Mouse (Mus musculus) cerebellum, postnatal 14 days (tissue): ENCODE measurements around the gene Bcas3.
A peak's percentile ranks its signal among the peaks of the same experiment; 100 is the strongest.

Experiments
- DNase-seq, 2 experiments: peaks; one replicate each; pipeline ENCODE4 v3.0.0; 2021; ENCODE audit warnings: mixed read lengths in 2 of 2

Gene Bcas3

DNA sequence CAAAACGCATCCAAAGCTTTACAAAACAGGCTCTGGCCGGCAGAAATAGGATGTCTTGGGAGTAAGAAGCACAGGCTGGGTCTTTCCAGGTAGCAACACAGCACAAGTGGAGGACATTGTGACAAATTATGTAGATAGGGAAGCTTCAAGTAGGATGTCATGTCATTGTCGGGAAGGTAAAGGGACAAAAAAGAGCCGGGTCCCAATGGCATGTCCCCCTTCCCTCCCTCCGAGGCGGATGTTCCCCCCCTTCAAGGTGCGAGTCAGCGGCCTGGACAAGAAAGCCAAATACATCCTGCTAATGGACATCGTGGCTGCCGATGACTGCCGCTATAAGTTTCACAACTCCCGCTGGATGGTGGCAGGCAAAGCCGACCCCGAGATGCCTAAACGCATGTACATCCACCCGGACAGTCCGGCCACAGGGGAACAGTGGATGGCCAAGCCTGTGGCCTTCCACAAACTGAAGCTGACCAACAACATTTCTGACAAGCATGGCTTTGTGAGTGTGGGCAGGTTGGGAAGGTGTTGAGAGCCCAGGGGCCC, 481.5 kb downstream of the Bcas3 start:
- no peak for DNase-seq

GRCm38 (mm10) chr11:85835001-85835752, 482.2 kb downstream of the Bcas3 start:
- no peak for DNase-seq

DNA sequence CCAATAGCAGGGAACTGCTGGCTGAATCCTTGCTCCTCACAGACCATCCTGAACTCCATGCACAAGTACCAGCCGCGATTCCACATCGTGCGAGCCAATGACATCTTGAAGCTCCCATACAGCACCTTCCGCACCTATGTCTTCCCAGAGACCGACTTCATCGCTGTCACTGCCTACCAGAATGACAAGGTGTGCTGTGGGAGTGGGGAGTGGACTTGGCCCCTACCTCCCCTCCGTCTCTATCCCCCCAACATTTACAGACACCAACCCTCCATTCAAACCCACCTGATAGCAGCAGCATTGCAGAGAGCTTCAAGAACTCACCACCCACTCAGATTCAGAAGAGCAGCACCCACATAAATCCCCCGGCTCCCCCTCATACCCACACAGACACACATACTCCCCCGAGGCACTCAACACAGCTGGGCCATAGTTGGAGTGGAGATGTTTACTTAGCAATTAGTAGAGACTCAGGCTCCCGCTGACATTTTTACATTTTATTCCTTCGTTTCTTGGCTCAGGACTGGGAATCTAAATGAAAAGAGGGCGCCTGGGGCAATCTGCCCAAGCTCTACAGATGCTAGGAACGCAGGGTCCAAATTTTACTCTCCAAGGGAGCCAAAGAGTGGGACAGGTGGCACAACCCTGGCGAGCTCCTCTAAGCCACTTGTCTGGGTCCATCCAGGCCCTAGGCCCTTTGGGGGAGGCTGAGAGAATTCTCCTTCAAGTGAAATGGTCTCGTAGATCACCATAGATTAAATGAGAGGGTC, 483.0 kb downstream of the Bcas3 start:
- peak in 1 of 2 experiments; percentile 30 for DNase-seq

DNA sequence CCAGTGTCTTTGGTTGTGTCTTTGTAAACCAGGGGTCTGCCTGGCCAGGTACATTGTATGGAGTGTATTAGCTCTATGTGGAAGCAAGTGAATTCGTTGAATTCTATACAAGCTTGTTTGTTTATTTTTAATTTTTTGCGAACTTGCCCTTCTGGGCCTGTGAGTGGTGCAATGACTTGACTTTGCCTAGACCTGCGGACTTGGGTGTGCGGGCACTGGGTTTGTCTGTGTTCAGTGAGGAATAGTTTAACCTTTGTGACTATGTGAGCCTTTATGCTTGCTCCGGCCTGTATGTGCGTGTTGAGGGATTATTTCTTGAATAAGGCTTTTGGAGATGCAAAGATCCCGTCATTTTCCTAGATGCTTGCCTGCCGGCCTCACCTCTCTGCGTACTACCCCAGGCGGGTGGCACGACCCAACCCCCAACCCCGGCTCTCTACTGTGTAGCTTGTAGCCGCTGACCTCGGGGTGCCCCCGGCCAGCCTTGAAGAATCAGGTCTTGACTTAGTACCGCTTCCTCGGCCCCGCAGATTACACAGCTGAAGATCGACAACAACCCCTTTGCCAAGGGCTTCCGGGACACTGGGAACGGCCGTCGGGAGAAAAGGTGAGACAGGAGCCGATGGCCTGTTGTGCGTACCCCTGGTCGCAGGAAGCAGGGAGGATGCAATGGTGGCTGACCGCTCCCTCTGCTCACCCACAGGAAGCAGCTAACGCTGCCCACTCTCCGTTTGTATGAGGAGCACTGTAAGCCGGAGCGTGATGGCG, 483.7 kb downstream of the Bcas3 start:
- DNase-seq = peak in 1 of 2 experiments; percentile 33

DNA sequence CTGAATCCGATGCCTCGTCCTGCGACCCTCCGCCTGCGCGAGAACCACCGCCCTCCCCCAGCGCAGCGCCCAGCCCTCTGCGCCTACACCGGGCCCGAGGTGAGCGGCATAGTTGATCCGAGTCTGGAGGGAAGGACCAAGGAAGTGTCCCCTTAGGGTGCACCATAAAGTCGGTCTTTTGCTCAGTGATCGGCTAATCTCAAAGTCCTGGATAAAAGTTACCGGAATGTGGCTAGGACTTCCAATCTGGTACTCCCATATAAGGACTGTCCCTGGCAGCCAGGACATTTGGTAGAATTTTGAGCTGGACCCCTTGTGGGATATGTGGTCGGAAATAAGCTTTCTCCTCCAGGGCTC, 484.3 kb downstream of the Bcas3 start:
- DNase-seq = no peak

- peak in 1 of 2 experiments; percentile 28 for DNase-seq
Measured at GRCm38 (mm10) chr11:85837648-85838423, 484.9 kb downstream of the Bcas3 start.

DNA sequence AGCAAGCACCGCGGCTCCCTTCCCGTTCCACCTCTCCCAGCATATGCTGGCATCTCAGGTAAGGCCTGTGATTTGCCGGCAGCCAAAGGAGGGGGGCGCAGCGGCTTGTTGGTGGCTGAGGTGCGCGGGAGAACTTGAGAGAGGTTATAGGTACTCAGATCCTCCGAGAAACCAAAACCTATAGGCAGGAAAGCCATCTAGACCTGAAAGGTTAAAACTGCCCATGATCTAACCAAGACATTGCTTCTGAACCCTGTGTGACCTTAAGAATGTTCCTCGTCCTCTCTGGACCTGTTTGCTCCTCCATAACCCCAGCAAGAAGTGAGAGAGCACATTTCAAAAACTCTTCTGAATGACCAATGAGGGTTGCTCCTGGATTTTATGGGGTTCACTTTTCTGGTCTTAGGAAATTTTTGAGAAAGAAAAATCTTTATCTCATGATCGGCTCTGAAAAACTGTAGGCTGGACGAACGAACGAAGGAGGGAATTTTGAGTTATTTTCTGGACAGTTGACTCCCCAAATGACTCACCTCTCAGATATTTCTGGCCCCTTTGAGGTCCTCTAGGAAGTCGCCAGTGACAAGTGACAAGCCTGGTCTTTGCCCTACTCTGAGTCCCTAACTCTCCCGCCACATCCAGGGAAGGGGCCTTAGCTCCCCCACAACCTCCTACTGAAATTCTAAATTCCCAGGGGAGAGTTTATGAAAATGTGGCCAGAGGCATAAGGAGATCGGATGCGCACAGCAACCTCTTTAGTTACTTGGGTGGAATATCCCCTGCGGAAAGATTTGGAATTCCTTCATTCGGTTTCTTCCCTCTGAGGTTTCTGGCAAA, 485.7 kb downstream of the Bcas3 start:
- DNase-seq = no peak

GRCm38 (mm10) chr11:85839258-85840030, 486.5 kb downstream of the Bcas3 start:
- no peak for DNase-seq

DNA sequence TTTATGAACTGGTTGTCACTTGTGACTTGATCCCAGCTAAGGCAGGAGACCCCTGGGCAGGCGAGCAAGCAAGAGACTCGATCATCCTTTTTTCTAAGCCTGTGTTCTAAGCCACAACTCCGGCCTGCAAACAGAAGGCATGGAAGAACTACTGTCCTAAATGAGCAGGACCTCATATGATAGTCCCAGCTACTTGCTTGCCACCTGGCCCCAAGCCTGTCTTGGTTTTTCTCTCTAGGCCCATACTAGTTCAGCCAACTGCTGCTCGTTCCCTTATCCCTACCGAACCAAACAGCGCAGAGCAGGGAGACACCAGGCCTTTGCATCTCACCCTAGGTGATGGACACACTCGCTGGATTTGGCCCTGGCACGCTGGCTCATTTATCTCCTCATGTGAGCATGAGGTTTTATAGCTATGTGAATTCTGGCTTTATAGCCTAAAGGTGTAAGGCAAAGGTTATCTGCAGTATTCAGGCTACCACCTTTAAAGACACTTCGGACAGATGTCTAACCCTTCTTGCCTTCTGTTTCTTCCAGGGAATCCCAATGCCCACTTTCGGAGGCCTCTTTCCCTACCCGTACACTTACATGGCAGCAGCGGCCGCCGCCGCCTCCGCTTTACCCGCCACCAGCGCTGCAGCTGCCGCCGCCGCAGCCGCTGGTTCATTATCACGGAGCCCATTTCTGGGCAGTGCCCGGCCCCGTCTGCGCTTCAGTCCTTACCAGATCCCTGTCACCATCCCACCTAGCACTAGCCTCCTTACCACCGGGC, 487.2 kb downstream of the Bcas3 start:
- no peak for DNase-seq

- DNase-seq = no peak
Measured at GRCm38 (mm10) chr11:85840803-85841145, 487.8 kb downstream of the Bcas3 start.

DNA sequence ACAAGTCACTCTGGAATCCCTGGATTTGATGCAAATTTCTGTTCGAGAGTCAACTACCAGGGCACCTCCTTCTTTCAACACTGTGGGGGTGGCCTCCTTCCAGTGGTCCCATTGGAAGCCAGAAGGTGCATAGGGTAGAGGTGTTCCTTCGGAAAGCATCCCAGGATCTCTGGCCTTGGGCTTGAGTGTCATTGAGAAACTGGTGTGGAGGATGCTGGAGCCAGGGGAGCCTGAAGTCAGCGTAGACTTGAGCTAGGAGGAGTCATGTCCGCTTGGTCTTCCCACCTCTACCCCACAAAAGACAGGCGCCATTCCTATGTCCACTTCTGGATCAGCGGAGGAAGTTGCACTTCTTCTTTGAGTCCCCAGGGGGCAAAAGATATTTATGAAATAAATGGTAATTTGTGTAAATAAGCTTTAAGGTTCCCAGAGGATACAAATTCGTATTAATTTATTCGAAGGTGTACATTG, 488.3 kb downstream of the Bcas3 start:
- no peak for DNase-seq

DNA sequence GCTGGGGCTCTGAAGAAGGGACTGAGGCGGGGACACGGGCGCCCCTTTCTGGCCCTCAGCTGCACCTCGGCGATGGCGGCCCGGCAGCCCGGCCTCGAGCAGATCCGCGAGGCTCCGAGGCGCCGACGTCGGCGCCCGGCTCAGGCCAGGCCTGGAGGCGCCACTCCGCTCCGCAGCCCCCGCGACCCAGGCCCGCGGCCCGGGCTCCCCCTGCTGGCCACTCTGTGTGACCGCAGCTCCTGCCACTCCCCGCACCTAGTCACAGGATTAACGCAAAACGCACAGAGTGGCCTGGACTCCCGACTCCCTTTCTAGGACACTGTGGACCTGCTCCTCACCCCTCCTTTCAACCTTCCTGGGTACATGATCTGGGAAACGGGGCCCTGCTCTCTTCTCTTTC, 489.0 kb downstream of the Bcas3 start:
- peak; percentile 82 to 87 for DNase-seq

GRCm38 (mm10) chr11:85842596-85843346, 489.8 kb downstream of the Bcas3 start:
- no peak for DNase-seq

- peak; percentile 63 to 74 for DNase-seq
Measured at GRCm38 (mm10) chr11:85843347-85843692, 490.4 kb downstream of the Bcas3 start.

GRCm38 (mm10) chr11:85844144-85844965, 491.4 kb downstream of the Bcas3 start:
- peak; percentile 87 to 92 for DNase-seq

GRCm38 (mm10) chr11:85844971-85845370, 492.0 kb downstream of the Bcas3 start:
- DNase-seq = no peak

DNA sequence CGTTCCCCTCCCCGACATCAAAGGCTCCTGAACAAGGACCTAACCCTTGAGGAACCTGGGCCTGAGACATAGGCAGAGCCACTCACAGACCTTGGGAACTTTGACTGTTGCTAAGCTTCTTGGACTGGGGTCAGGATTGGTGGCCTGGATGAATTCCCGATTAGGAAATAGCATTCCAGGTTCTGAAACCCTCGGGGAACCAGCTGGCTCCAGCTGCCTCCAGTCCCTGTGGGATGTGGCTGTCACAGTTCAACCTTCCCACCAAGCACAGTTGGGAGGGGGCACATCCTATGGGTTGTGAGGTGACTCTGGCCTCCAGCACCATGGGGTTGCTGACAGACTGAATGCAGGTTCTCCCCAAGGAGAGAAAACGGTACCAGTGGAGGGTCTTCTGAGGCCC, 493.0 kb downstream of the Bcas3 start:
- no peak for DNase-seq

DNA sequence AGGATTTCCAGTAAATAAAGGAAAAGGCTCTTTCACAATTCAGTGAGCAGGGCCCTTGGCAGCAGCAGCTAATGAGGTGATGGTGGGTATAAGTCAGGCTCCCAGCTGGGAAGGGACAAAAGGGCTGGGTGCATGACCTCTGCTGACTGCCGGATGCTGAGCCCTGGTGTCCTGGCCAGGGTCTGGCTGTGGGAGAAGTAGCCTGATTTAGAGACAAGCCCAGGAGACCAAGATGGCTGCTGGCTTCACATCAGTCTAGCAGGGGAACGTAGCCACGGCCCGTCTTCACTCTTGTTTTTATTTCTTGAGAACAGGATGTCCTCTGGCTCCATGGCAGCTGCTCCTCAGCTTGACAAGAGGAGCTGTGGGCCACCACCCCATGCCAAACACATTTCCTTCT, 493.5 kb downstream of the Bcas3 start:
- DNase-seq = no peak
